Mouse (Mus musculus) gastrocnemius, postnatal 14 days (tissue): ENCODE measurements around the gene Robo1. TPM values are rescaled to one million over a fixed set of nuclear protein-coding genes. Genes with fewer than 3 reads are reported as not detected.

Experiments used
- DNase-seq: peaks from one replicate; pipeline ENCODE4 v3.0.0; 2021; ENCODE audit warnings: mixed read lengths
- intact Hi-C: fragments of 180-260 bp; cut with DNase I; formaldehyde crosslinking; loops from one replicate; pipeline ENCODE4 v1.15.1; 2025; ENCODE audit warnings: low total_unique reads
- total RNA-seq, 2 experiments: library from RNA; stranded (reverse); gene quantifications; 2 replicates each; pipeline ENCODE4 v1.2.3; 2021

The Robo1 gene
- total RNA-seq, 2 experiments from 2014 or later = 4.1 to 5.1 TPM

- DNase-seq = no peak
- intact Hi-C loops = no loop called here
Observed at GRCm38 (mm10) chr16:73011313-73011712, 703.2 kb downstream of the Robo1 start.

- DNase-seq = no peak
- intact Hi-C loops = no loop called here
Observed at GRCm38 (mm10) chr16:73012926-73013325, 704.8 kb downstream of the Robo1 start.

GRCm38 (mm10) chr16:73014544-73014943 lies 706.4 kb downstream of the Robo1 start:
- no peak for DNase-seq
- intact Hi-C loops = no loop called here

GRCm38 (mm10) chr16:73015976-73016375 lies 707.9 kb downstream of the Robo1 start:
- DNase-seq = no peak
- intact Hi-C loops = no loop called here

GRCm38 (mm10) chr16:73016801-73017200 lies 708.7 kb downstream of the Robo1 start:
- DNase-seq = no peak
- intact Hi-C loops = no loop called here

GRCm38 (mm10) chr16:73024326-73024725 lies 716.2 kb downstream of the Robo1 start:
- peak; percentile 11 for DNase-seq
- intact Hi-C loops = no loop called here

- intact Hi-C loops = no loop called here
- DNase-seq = peak; percentile 47
Observed at GRCm38 (mm10) chr16:73027692-73028091, 719.6 kb downstream of the Robo1 start.

- DNase-seq = no peak
- intact Hi-C loops = no loop called here
Observed at GRCm38 (mm10) chr16:73030999-73031398, 722.9 kb downstream of the Robo1 start.

GRCm38 (mm10) chr16:73035210-73035985 lies 727.3 kb downstream of the Robo1 start:
- DNase-seq = no peak
- intact Hi-C loops = no loop called here

- DNase-seq = no peak
Observed at GRCm38 (mm10) chr16:73038552-73038951, 730.4 kb downstream of the Robo1 start.

GRCm38 (mm10) chr16:73062461-73062860 lies 754.4 kb downstream of the Robo1 start:
- intact Hi-C loops = no loop called here
- no peak for DNase-seq

More at GRCm38 (mm10) chr16:73038552-73038951, 730.4 kb downstream of the Robo1 start:
- intact Hi-C loops = no loop called here

GRCm38 (mm10) chr16:73067782-73068181 lies 759.7 kb downstream of the Robo1 start:
- no peak for DNase-seq
- intact Hi-C loops = no loop called here

- no peak for DNase-seq
- intact Hi-C loops = no loop called here
Observed at GRCm38 (mm10) chr16:73072047-73072446, 763.9 kb downstream of the Robo1 start.

GRCm38 (mm10) chr16:73072883-73073282 lies 764.8 kb downstream of the Robo1 start:
- intact Hi-C loops = no loop called here

GRCm38 (mm10) chr16:73082420-73082819 lies 774.3 kb downstream of the Robo1 start:
- intact Hi-C loops = no loop called here
- no peak for DNase-seq

More at GRCm38 (mm10) chr16:73072883-73073282, 764.8 kb downstream of the Robo1 start:
- no peak for DNase-seq

GRCm38 (mm10) chr16:73083077-73083476 lies 775.0 kb downstream of the Robo1 start:
- no peak for DNase-seq
- intact Hi-C loops = no loop called here
